Mouse (Mus musculus) splenic B cell, adult 2 months (primary cell): ENCODE measurements around the gene Bmp8b.
"Not testable (repeated sequence)": the region's sequence is repeated elsewhere in the genome, so short reads cannot be mapped to it uniquely, and the experiment has no call there.

ENCODE experiments used
- DNase-seq: peaks from one replicate; pipeline ENCODE4 v3.0.0-alpha.2; 2011; ENCODE audit warnings: low read depth, low spot score
- H3K27me3 ChIP-seq: 2 replicates; pipeline ENCODE4 v1.6.1; 2012; ENCODE audit warnings: mild to moderate bottlenecking, low read length, moderate library complexity, mixed read lengths; ENCODE audit not compliant: control insufficient read depth, poor library complexity, insufficient read depth, severe bottlenecking
- H3K36me3 ChIP-seq: 2 replicates; pipeline ENCODE4 v1.6.1; 2012; ENCODE audit warnings: mild to moderate bottlenecking, low read length, moderate library complexity, mixed read lengths; ENCODE audit not compliant: control insufficient read depth, poor library complexity, insufficient read depth, severe bottlenecking

Bmp8b gene

DNA sequence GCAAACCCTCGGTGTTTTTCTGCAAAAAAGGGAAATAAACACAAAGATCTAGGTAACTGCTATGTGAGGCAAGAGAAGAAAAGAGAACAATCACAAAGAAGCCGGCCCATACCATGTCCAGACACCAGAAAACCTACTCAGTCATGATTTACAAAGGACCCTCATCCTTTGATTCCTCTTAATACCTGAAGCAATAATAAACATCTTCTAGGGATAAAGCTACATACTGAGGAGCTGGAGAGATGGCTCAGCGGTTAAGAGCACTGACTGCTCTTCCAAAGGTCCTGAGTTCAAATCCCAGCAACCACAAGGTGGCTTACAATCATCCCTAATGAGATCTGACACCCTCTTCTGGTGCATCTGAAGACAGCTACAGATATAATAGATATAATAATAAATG, 32.6 kb downstream of the Bmp8b start:
- Histone ChIP-seq H3K27me3 (no peaks in the 10 kb centered on the region), H3K36me3 (peaks cover 3% of the 10 kb centered on the region)
- no peak for DNase-seq

DNA sequence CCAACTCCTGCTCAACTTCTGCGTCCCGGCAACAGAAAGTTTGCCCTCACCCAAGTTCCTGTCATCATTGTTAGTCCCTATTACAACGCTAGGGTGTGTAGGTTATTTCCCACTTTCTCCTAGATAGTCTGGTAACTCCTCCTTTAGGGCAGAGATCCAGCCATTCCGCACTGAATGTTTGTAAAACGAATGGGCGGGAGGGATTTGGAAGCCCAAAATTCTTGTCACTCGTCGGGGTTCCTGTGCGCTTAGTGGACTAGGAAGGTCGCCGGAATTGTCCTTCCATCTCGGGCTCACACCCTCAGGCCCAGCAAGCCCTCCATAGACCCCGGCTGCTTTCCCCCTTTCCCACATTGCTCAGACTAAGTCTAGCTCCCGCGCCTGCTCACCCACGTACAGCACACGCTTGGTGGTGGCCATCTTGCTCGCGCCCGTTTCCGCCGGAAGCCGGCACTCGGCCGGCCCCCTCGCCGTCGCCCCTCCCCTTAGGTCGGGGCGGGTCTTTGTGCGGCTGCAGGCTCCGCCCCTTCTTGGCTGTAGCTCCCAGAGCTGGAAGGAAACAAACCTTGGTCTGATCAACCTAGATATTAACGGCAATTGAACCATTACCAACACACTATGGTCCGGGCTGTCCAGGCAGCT, 34.7 kb downstream of the Bmp8b start, which contains the start of gene Ppie:
Gene Ppie, minus strand, starts transcription at position 439 of the 642 bp plus-strand sequence.
- no peaks in the 10 kb centered on the region; the same call in 1 of the 2 replicates for H3K36me3 ChIP-seq
- H3K27me3 ChIP-seq: no peaks in the 10 kb centered on the region
- peak; percentile 90 for DNase-seq

DNA sequence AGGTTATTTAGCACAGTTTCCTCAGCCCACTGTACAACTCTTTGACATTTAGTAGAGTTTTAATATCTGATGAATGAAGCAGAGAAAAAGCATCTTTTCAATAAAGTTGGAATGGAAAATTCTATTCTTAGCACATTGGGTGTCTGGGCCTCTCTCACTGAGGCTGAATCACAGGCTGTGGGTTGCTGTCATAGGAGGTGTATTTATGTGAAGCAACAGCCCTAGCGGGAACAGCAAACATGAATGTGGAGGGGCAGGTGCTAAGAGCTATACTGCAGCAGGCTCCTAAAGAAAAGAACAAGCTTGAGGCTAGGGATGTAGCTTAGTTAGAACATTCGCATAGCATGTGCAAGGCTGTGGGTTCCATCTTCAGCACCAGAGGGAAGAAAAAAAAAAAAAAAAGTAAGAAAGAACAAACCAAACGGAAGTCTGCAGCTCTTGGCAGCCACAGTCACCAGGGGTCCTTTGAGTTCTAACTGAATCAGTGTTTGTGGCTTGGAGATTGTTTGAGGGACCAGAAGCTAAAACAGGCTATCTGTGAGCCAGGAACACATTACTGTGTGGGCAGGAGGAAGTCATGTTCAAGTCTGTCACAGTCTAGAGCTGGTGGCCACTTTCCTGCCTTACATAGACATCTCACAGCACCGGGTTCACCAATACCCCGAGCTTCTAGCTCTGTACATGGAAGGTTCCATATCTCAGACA, 42.6 kb downstream of the Bmp8b start:
- H3K27me3 ChIP-seq: no peaks in the 10 kb centered on the region; the same call in 1 of the 2 replicates
- H3K36me3 ChIP-seq: no peaks in the 10 kb centered on the region
- no peak for DNase-seq

DNA sequence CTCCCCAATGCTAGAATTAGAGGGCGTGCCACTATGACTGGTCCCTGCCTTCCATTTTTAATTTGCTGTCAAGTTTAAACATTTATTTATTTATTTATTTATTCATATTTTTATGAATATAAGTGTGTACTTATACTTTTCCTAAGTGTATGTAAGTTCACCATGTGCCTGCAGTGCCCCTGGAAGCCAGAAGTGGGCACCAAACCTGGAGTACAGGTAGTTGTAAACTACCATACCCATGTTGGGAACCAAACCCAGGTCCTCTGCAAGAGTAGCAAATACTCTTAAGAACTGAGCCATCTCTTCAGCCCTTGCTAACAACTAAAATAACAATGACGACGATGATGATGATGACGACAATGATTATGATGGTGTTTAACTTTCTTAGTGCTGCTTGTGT, 47.0 kb downstream of the Bmp8b start:
- DNase-seq: no peak
- Histone ChIP-seq H3K27me3 (no peaks in the 10 kb centered on the region; the same call in 1 of the 2 replicates), H3K36me3 (no peaks in the 10 kb centered on the region)

DNA sequence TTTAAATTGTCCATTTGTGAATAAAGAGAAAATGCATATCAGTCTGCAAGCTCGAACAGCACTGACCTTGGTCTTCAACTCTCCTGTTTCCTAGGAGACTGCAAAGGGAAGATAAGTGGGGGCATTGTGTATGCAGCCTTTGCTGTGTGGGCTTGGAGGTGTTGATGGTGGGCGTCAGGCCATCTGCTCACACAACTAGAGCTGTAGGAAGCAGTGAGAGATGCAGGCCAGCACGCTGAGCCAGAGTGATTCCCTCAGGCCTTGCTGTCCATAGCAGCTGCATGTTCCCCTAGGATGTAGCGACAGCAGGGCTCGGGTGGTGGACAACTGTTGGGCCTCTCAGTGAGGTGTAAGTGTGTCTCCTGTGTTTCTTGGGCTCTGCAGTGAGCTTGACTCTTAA, 48.0 kb downstream of the Bmp8b start:
- Histone ChIP-seq H3K27me3 (no peaks in the 10 kb centered on the region; the same call in 1 of the 2 replicates), H3K36me3 (no peaks in the 10 kb centered on the region)
- DNase-seq: no peak

DNA sequence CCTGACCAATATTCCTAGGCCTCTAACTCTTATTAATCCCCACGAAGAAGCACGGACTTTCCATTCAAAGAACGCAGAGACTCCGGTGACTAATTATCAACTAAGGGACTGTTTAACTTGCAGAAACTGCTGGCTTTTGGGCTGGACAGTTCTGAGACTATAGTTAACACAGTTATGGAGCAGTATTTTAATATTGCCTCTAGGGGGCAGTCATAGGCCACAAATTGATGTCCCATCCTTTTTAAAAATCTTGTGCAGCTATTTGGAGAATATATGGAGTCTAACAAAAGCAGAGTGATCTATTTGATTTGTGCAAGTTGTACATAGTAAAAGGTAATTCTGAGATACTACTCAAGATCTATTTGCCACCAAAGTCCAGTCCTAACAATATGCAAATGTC, 50.0 kb downstream of the Bmp8b start:
- peak; percentile 31 for DNase-seq
- Histone ChIP-seq H3K36me3 (no peaks in the 10 kb centered on the region), H3K27me3 (no peaks in the 10 kb centered on the region; the same call in 1 of the 2 replicates)

DNA sequence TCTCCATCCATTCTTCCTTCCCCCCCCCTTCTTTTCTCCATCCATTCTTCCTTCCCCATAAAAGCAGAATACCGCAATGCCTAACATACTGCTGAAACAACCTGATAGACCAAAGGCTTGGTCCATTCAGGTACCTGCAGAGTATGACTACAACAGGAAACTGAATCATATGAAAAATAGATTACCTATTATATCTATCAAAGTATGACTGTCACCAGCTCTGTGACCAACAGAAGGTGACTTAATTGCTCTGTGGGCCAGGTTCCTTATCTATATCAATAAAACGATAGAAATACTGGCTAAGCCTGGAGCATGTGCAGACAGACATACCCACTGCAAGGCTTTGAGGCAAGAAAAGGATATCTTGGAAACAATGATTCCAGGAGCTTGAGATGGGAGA, 50.5 kb downstream of the Bmp8b start:
- Histone ChIP-seq H3K27me3 (no peaks in the 10 kb centered on the region; the same call in 1 of the 2 replicates), H3K36me3 (no peaks in the 10 kb centered on the region)
- DNase-seq: no peak

DNA sequence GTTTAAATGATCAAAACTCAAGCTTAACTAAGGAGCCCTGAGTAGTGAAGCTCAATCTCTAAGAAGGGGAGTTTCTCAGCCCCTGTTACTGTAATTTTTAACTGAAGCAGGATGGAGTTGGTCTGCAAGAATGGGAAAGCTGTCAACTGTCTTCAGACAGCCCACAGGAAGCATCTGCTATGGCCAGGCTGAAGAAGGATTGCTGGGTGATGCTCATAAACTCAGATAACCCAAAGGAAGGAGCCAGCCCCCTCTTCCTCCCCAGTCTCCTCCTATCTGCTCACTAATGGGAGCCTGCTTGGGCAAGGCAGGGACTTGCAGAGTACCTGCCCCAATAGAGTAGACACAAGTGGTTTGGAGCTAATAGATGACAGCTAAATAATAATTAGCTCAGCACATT, 50.9 kb downstream of the Bmp8b start:
- no peak for DNase-seq
- H3K27me3 ChIP-seq: no peaks in the 10 kb centered on the region; the same call in 1 of the 2 replicates
- H3K36me3 ChIP-seq: no peaks in the 10 kb centered on the region

DNA sequence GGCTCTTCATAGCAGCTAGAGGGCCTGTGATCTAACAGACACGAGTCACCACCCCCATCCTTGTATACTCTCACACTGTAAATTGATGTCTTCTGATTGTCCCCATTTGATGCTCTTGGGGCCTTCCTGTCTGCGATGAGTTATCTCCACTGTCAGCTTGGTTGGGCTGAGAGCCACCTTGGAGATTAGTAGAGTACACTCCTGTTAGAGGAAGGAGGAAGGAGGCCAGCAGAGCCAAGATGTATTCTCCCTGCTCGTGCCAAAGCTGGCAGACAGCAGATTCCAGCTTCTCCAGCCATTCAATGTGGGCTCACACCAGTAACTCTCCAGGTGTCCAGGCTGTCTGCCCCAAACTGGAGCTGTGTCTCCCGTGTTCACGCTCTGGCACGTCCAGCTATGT, 55.6 kb downstream of the Bmp8b start:
- Histone ChIP-seq H3K27me3 (no peaks in the 10 kb centered on the region; the same call in 1 of the 2 replicates), H3K36me3 (no peaks in the 10 kb centered on the region)
- no peak for DNase-seq

DNA sequence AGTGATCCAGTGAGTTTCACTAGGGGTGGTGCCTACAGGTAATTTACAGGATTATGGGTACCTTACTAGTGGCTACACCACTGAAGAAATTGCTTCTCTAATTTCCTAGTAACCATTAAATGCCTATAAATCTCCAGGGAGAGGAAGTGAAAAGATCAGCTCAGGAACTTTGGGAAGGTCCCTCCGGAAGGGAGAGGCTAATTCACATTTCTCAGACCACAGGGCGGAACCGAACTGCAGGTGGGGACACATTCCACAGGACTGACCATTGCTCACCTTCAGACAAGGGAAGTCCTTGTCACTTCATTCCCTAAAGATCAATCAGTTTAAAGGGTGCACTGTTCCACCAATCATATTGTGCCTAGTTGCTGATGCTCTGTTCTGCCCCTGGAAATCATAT, 56.3 kb downstream of the Bmp8b start:
- not testable (repeated sequence) for H3K27me3 ChIP-seq, H3K36me3 ChIP-seq, DNase-seq

DNA sequence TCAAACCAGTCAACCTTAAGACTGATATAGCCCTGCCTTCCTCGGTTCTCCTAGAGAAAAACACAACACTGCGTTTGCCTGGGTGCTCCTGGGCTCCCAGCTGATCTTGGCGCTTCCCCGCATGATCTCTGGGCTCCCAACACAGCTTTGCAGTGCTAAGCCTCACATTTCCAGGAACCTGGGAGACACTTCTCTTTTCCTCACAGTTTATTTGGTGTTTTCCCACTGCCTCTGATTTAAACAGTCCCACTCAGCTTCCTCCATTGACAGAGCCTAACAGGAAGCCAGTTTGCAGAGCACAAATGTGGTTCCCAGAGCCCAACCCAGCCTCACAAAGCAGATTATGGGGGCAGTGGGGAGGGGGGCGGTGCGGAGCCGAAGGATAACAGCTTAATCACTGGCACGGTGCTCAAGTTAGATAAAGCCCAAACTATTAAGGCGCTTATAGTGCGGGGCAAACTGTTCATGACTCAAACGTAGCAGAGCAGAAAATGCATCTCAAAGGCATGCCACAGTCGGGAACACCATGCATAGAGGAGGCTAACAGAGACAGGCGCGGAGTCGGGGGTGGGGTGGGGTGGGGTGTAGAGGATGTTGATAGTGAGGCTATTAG, 57.4 kb downstream of the Bmp8b start:
- no peaks in the 10 kb centered on the region for H3K36me3 ChIP-seq
- no peak for DNase-seq
- H3K27me3 ChIP-seq: no peaks in the 10 kb centered on the region; the same call in 1 of the 2 replicates

DNA sequence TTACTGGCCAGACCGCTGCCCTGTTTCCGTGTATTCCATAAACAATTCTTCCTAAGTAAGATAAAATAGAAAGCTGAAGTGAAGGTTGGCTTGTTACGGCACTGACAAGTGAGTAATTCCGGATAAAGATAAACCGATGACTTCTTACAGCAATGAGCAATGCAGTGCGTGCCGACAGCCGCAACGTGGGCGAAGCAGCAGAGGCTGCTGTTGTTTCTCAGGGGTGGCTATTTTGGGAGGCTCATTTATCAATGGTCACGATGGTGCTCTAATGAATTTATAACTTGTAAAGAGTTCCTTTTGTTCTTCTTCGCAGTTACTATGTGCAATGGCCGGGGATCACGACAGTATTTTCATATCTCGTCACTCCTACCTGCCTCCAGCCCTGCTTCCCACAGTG, 59.2 kb downstream of the Bmp8b start:
- Histone ChIP-seq H3K27me3 (no peaks in the 10 kb centered on the region; the same call in 1 of the 2 replicates), H3K36me3 (no peaks in the 10 kb centered on the region)
- no peak for DNase-seq

DNA sequence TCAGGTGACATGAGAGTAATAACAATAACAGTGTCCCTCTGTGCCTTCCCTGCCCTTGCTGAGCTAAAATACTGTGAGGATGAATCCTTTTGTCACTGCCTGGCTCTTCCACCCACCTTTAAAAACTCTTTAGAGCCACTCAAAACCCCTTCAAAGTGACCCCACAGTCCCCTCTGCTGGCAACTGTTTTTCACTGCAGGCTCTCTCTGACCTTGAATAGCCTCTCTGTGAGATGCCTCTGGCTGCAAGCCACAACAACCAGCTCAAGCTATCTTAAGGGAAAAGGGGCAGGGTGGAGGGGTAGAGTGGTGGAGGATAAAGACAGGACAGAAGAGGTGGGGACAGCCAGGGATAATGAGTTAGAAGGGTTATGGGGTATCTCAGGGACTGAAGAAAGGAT, 66.8 kb downstream of the Bmp8b start:
- DNase-seq: no peak
- Histone ChIP-seq H3K27me3 (no peaks in the 10 kb centered on the region), H3K36me3 (no peaks in the 10 kb centered on the region)
